Mouse (Mus musculus): ENCODE measurements around the gene Adamts15. TPM values are rescaled to one million over a fixed set of nuclear protein-coding genes. Genes with fewer than 3 reads are reported as not detected.

Adamts15 gene
- total RNA-seq (2023) = not detected

GRCm38 (mm10) chr9:30922197-30922894 is at the start of gene Adamts15:
Gene Adamts15, minus strand, starts transcription at chr9:30922452.

GRCm38 (mm10) chr9:30942512-30943313 is 20.5 kb upstream of the Adamts15 start, which contains the start of gene Adamts8:
Gene Adamts8, plus strand, starts transcription at chr9:30942562.

Other genes starting within 250 kb of the Adamts15 start
- not detected for gene Adamts8, start 20.1 kb upstream of the Adamts15 start, total RNA-seq (2023)
- 64.1 TPM for gene Zbtb44, start 108.2 kb upstream of the Adamts15 start, total RNA-seq (2023)
- 2.0 TPM for gene St14, start 209.4 kb upstream of the Adamts15 start, total RNA-seq (2023)